Mouse (Mus musculus): ENCODE results near the gene Tmem210.

DNA sequence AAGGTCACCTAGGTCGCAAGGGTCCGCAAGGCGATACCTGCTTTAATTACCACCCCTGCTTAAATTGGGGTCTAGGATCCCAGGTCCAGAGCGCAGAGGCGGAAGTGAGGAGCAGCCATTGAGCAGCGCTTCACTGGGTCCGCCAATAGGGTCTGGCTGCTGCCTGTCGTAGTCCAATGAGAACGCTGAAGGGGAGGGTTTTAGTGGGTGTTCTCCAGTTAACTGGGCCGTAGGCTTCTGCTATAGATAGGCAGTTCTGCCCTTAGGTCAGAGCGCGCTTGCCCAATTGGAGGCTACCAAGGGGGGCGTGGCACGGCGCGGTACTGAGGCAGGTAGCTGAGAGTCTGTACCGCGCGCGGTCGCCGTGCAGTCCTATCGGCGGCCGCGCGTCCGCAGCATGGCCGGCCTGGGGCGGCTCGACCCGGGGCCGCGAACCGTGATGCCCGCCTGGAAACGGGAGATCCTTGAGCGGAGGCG is 25.6 kb upstream of the Tmem210 start, which contains the start of gene Tprn:
- TF ChIP-seq CTCF (IDR thresholded peaks at IDR 0.05; ENCODE audit: borderline replicate concordance, extremely low read depth, insufficient read depth, insufficient read length) (no peak), POLR2A (IDR thresholded peaks at IDR 0.05; ENCODE audit: borderline replicate concordance, extremely low read depth, insufficient read depth, insufficient read length, poor library complexity, severe bottlenecking) (peak; percentile 62; the same call in 1 of the 2 replicates)
